Mouse (Mus musculus): ENCODE measurements around the gene Kdm5a. TPM values are rescaled to one million over a fixed set of nuclear protein-coding genes. Genes with fewer than 3 reads are reported as not detected.

Gene Kdm5a
- polyA plus RNA-seq, 1 experiment, result 5.8 TPM

GRCm38 (mm10) chr6:120392811-120393210 is 28.9 kb downstream of the Kdm5a start:
- Histone ChIP-seq H3K4me3 (ENCODE audit: insufficient read depth, poor library complexity, severe bottlenecking) (no peak overlapping the region), H3K27me3 (ENCODE audit: control insufficient read depth, insufficient read depth, insufficient read length) (no peaks in the 10 kb centered on the region), H3ac (ENCODE audit: control insufficient read depth, insufficient read length, low read depth) (no peak overlapping the region), H3K36me3 (ENCODE audit: control insufficient read depth, insufficient read depth) (peaks cover 80% of the 10 kb centered on the region), H3K79me2 (ENCODE audit: control insufficient read depth, insufficient read depth) (peaks cover 13% of the 10 kb centered on the region), H3K79me3 (ENCODE audit: low read depth) (peaks cover 2% of the 10 kb centered on the region)
- no peak for TF ChIP-seq USF1 (IDR thresholded peaks at IDR 0.05; ENCODE audit: low read depth)
- no peak for TF ChIP-seq MAX (IDR thresholded peaks at IDR 0.05)
- TF ChIP-seq MYOD1 (IDR thresholded peaks at IDR 0.05; ENCODE audit: control insufficient read depth, insufficient read length, low read depth), result no peak
- no peak for TF ChIP-seq CTCF (IDR thresholded peaks at IDR 0.05; ENCODE audit: control insufficient read depth, insufficient read depth, insufficient read length)
- TF ChIP-seq FOSL1 (IDR thresholded peaks at IDR 0.05; ENCODE audit: insufficient read depth, low read length, poor library complexity, severe bottlenecking), result no peak
- no peak for TF ChIP-seq CEBPB (IDR thresholded peaks at IDR 0.05; ENCODE audit: low read depth)
- TF ChIP-seq MYOG (IDR thresholded peaks at IDR 0.05; ENCODE audit: control insufficient read depth, extremely low read depth, insufficient read length), result no peak

- no peak for TF ChIP-seq MYOG (IDR thresholded peaks at IDR 0.05; ENCODE audit: control insufficient read depth, extremely low read depth, insufficient read length)
- no peak for TF ChIP-seq CTCF (IDR thresholded peaks at IDR 0.05; ENCODE audit: control insufficient read depth, insufficient read depth, insufficient read length)
Observed at GRCm38 (mm10) chr6:120395622-120396345, 31.9 kb downstream of the Kdm5a start.

GRCm38 (mm10) chr6:120403936-120404335 is 40.0 kb downstream of the Kdm5a start:
- no peak overlapping the region for H3ac ChIP-seq (ENCODE audit: control insufficient read depth, insufficient read length, low read depth)
- H3K79me3 ChIP-seq (ENCODE audit: low read depth), result no peaks in the 10 kb centered on the region
- peaks cover 77% of the 10 kb centered on the region for H3K36me3 ChIP-seq (ENCODE audit: control insufficient read depth, insufficient read depth)
- no peak overlapping the region for H3K4me3 ChIP-seq (ENCODE audit: insufficient read depth, poor library complexity, severe bottlenecking)
- TF ChIP-seq MYOD1 (IDR thresholded peaks at IDR 0.05; ENCODE audit: control insufficient read depth, insufficient read length, low read depth) (no peak), MAX (IDR thresholded peaks at IDR 0.05) (no peak), FOSL1 (IDR thresholded peaks at IDR 0.05; ENCODE audit: insufficient read depth, low read length, poor library complexity, severe bottlenecking) (no peak), CTCF (IDR thresholded peaks at IDR 0.05; ENCODE audit: control insufficient read depth, insufficient read depth, insufficient read length) (no peak), MYOG (IDR thresholded peaks at IDR 0.05; ENCODE audit: control insufficient read depth, extremely low read depth, insufficient read length) (no peak), CEBPB (IDR thresholded peaks at IDR 0.05; ENCODE audit: low read depth) (no peak), USF1 (IDR thresholded peaks at IDR 0.05; ENCODE audit: low read depth) (no peak)
- no peaks in the 10 kb centered on the region for H3K79me2 ChIP-seq (ENCODE audit: control insufficient read depth, insufficient read depth)
- H3K27me3 ChIP-seq (ENCODE audit: control insufficient read depth, insufficient read depth, insufficient read length), result no peaks in the 10 kb centered on the region

More at GRCm38 (mm10) chr6:120395622-120396345, 31.9 kb downstream of the Kdm5a start:
- H3K79me2 ChIP-seq (ENCODE audit: control insufficient read depth, insufficient read depth), result peaks cover 13% of the 10 kb centered on the region
- H3K36me3 ChIP-seq (ENCODE audit: control insufficient read depth, insufficient read depth), result peaks cover 69% of the 10 kb centered on the region
- H3K4me3 ChIP-seq (ENCODE audit: insufficient read depth, poor library complexity, severe bottlenecking), result no peak overlapping the region
- H3K79me3 ChIP-seq (ENCODE audit: low read depth), result peaks cover 2% of the 10 kb centered on the region
- H3K27me3 ChIP-seq (ENCODE audit: control insufficient read depth, insufficient read depth, insufficient read length), result no peaks in the 10 kb centered on the region
- H3ac ChIP-seq (ENCODE audit: control insufficient read depth, insufficient read length, low read depth), result no peak overlapping the region

GRCm38 (mm10) chr6:120438161-120438560 is 74.2 kb downstream of the Kdm5a start:
- Histone ChIP-seq H3K79me3 (ENCODE audit: low read depth) (no peaks in the 10 kb centered on the region), H3K27me3 (ENCODE audit: control insufficient read depth, insufficient read depth, insufficient read length) (no peaks in the 10 kb centered on the region), H3ac (ENCODE audit: control insufficient read depth, insufficient read length, low read depth) (no peak overlapping the region), H3K36me3 (ENCODE audit: control insufficient read depth, insufficient read depth) (peaks cover 55% of the 10 kb centered on the region), H3K79me2 (ENCODE audit: control insufficient read depth, insufficient read depth) (no peaks in the 10 kb centered on the region), H3K4me3 (ENCODE audit: insufficient read depth, poor library complexity, severe bottlenecking) (no peak overlapping the region)
- no peak for TF ChIP-seq CTCF (IDR thresholded peaks at IDR 0.05; ENCODE audit: control insufficient read depth, insufficient read depth, insufficient read length)
- TF ChIP-seq MYOG (IDR thresholded peaks at IDR 0.05; ENCODE audit: control insufficient read depth, extremely low read depth, insufficient read length), result no peak
- TF ChIP-seq MYOD1 (IDR thresholded peaks at IDR 0.05; ENCODE audit: control insufficient read depth, insufficient read length, low read depth), result no peak
- TF ChIP-seq MAX (IDR thresholded peaks at IDR 0.05), result no peak
- TF ChIP-seq CEBPB (IDR thresholded peaks at IDR 0.05; ENCODE audit: low read depth), result no peak
- no peak for TF ChIP-seq FOSL1 (IDR thresholded peaks at IDR 0.05; ENCODE audit: insufficient read depth, low read length, poor library complexity, severe bottlenecking)
- no peak for TF ChIP-seq USF1 (IDR thresholded peaks at IDR 0.05; ENCODE audit: low read depth)

- Histone ChIP-seq H3K79me2 (ENCODE audit: control insufficient read depth, insufficient read depth) (no peaks in the 10 kb centered on the region), H3K4me3 (ENCODE audit: insufficient read depth, poor library complexity, severe bottlenecking) (no peak overlapping the region), H3K36me3 (ENCODE audit: control insufficient read depth, insufficient read depth) (peaks cover 46% of the 10 kb centered on the region), H3K27me3 (ENCODE audit: control insufficient read depth, insufficient read depth, insufficient read length) (no peaks in the 10 kb centered on the region), H3ac (ENCODE audit: control insufficient read depth, insufficient read length, low read depth) (no peak overlapping the region), H3K79me3 (ENCODE audit: low read depth) (no peaks in the 10 kb centered on the region)
- no peak for TF ChIP-seq CEBPB (IDR thresholded peaks at IDR 0.05; ENCODE audit: low read depth)
- TF ChIP-seq MAX (IDR thresholded peaks at IDR 0.05), result no peak
- TF ChIP-seq FOSL1 (IDR thresholded peaks at IDR 0.05; ENCODE audit: insufficient read depth, low read length, poor library complexity, severe bottlenecking), result no peak
- TF ChIP-seq CTCF (IDR thresholded peaks at IDR 0.05; ENCODE audit: control insufficient read depth, insufficient read depth, insufficient read length), result no peak
- TF ChIP-seq USF1 (IDR thresholded peaks at IDR 0.05; ENCODE audit: low read depth), result no peak
- no peak for TF ChIP-seq MYOG (IDR thresholded peaks at IDR 0.05; ENCODE audit: control insufficient read depth, extremely low read depth, insufficient read length)
- no peak for TF ChIP-seq MYOD1 (IDR thresholded peaks at IDR 0.05; ENCODE audit: control insufficient read depth, insufficient read length, low read depth)
Observed at GRCm38 (mm10) chr6:120442171-120442749, 78.3 kb downstream of the Kdm5a start.
